Mouse (Mus musculus) CD4-positive, CD25-positive, alpha-beta regulatory T cell, adult 9 weeks (primary cell): Measurements from ENCODE around the gene Olfr716. TPM values are rescaled to one million over a fixed set of nuclear protein-coding genes. Genes with fewer than 3 reads are reported as not detected.

Source experiments
- polyA plus RNA-seq: library from polyadenylated mRNA; unstranded; fragments of 100-300 nt; shearing (Covaris generic); gene quantifications from one replicate; pipeline ENCODE4 v1.2.1, GENCODE M21; 2017

Olfr716 gene
- not detected for polyA plus RNA-seq

DNA sequence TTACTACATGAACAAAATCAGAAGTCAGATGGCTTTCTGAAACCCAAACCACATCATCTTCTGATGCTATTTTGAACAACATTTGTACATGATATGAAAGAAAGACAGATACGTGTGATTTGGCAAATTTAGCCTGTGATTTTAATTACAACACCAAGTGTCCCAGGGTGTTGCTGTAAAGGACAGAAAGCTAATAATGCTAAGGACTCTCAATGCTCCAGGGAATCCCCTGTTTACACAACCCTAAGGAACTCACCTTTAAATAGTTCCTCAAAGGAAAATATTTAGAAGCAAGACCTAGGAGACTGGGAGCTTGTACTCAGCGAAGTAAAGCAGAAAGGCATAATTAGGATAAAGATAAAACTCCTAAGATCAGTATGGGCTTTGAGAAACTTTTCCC lies at the start of gene Olfr716:
TSS of gene Olfr716 (plus strand) at position 301 of the 400 bp plus-strand sequence.

GRCm38 (mm10) chr7:107092920-107093319 lies 45.2 kb upstream of the Olfr716 start, which contains the start of gene Olfr17:
TSS of gene Olfr17 (plus strand) at chr7:107093220.

DNA sequence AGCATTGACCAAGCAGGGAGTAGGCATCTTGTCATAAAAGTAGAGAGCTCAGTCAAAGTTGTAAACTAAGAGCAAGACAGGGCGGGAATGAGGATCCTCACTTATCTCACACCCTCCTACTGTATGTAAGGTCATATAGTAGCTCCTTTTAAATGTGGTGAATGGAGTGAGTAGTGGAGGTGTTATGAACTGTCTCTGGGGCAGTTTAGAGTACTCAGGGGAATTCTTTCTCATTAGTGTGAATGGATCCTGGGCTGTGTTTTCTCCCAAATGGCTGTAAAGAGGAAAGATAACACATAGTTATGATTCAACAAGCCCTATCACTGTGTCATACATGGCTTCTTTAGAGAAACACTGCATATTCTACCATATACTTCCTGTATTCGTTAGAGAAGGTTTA lies 27.9 kb upstream of the Olfr716 start, which contains the start of gene Olfr715b:
TSS of gene Olfr715b (minus strand) at position 101 of the 400 bp plus-strand sequence.

DNA sequence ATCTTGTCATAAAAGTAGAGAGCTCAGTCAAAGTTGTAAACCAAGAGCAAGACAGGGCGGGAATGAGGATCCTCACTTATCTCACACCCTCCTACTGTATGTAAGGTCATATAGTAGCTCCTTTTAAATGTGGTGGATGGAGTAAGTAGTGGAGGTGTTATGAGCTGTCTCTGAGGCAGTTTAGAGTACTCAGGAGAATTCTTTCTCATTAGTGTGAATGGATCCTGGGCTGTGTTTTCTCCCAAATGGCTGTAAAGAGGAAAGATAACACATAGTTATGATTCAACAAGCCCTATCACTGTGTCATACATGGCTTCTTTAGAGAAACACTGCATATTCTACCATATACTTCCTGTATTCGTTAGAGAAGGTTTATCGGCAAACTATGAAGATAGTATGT lies 7.1 kb upstream of the Olfr716 start, which contains the start of gene Olfr715:
TSS of gene Olfr715 (minus strand) at position 101 of the 400 bp plus-strand sequence.

DNA sequence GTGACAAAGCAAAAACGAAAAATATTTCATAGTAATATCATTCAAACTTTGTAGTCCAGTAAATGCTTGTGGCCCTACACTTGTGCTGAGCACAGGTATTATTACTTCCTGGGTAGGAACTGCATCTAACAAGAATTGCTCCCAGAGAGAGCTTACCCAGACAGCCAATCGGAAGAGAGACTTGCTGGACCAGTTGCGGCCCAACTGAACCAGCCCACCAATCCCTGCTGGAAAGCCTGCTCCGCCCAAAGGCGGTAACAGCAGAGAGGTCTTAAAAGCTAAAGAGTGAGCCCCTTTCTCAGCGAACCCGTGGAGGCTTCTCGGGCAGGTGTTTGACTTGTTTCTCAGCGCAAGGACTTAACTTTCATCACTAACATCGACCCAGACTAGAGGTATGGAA lies 28.6 kb downstream of the Olfr716 start, which contains the start of gene Nlrp14:
TSS of gene Nlrp14 (plus strand) at position 301 of the 400 bp plus-strand sequence.

Other genes starting within 250 kb of the Olfr716 start
- not detected for gene Olfr707, start 237.1 kb upstream of the Olfr716 start, polyA plus RNA-seq
- gene Olfr1532-ps1, start 230.3 kb upstream of the Olfr716 start, polyA plus RNA-seq = not detected
- gene Olfr709-ps1, start 206.1 kb upstream of the Olfr716 start, polyA plus RNA-seq = not detected
- gene Olfr710, start 190.0 kb upstream of the Olfr716 start, polyA plus RNA-seq = not detected
- gene Olfr6, start 174.4 kb upstream of the Olfr716 start, polyA plus RNA-seq = not detected
- not detected for gene Olfr711, start 162.9 kb upstream of the Olfr716 start, polyA plus RNA-seq
- gene Olfr2, start 132.3 kb upstream of the Olfr716 start, polyA plus RNA-seq = not detected
- not detected for gene Olfr713, start 107.2 kb upstream of the Olfr716 start, polyA plus RNA-seq
- gene Olfr714, start 67.3 kb upstream of the Olfr716 start, polyA plus RNA-seq = not detected
- gene Olfr17, start 45.1 kb upstream of the Olfr716 start, polyA plus RNA-seq = not detected
- not detected for gene Olfr715b, start 28.0 kb upstream of the Olfr716 start, polyA plus RNA-seq
- gene Olfr715, start 7.2 kb upstream of the Olfr716 start, polyA plus RNA-seq = not detected
- not detected for gene Nlrp14, start 28.7 kb downstream of the Olfr716 start, polyA plus RNA-seq
- not detected for gene Rbmxl2, start 71.1 kb downstream of the Olfr716 start, polyA plus RNA-seq
- not detected for gene Syt9, start 232.4 kb downstream of the Olfr716 start, polyA plus RNA-seq